Mouse (Mus musculus) spleen, postnatal 0 days (tissue): ENCODE results near the gene Zdhhc25. TPM values are rescaled to one million over a fixed set of nuclear protein-coding genes. Genes with fewer than 3 reads are reported as not detected.

ENCODE experiments used
- polyA plus RNA-seq: library from polyadenylated mRNA; unstranded; fragments of >200 nt; fragmentation: Nextera tagmentation; extraction: Ambion mirVana; gene quantifications from 2 replicates; pipeline ENCODE4 v1.2.1, GENCODE M21; 2015

The Zdhhc25 gene
- polyA plus RNA-seq, result not detected in 2 replicates

GRCm38 (mm10) chr15:88600002-88600401, at the start of gene Zdhhc25:
Gene Zdhhc25 (plus strand): TSS chr15:88600302.

Other genes starting within 250 kb of the Zdhhc25 start
- 10.9 TPM in 2 replicates for gene Brd1, start 133.9 kb downstream of the Zdhhc25 start, polyA plus RNA-seq
- 6.4 and 6.9 TPM in 2 replicates for gene Zbed4, start 151.4 kb downstream of the Zdhhc25 start, polyA plus RNA-seq
- 3.6 and 4.3 TPM in 2 replicates for gene Alg12, start 219.0 kb downstream of the Zdhhc25 start, polyA plus RNA-seq
- 27.7 and 32.1 TPM in 2 replicates for gene Creld2, start 219.3 kb downstream of the Zdhhc25 start, polyA plus RNA-seq